8 mouse cellular contexts compared by ENCODE assay signal in the genomic region with DNA sequence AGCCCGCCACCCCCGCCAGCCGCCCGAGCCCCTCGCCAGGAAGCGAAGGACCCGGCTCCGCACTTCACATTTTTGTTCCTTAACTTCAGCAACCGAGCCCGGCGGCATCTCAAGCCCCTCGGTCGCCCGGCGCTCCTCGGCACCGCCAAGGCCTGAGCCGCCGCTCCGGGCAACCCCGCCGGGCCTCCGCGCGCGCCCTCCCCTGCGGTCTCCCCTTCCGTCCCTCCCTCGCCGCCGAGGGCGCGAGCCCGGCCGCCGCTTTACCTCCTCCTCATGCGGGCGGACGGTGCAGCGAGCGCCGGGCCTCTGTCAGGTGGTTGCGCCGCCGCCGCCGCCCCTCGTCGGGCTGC. TPM values are rescaled to one million over a fixed set of nuclear protein-coding genes. Genes with fewer than 3 reads are reported as not detected.
DNase-seq lines count a peak whose midpoint lies in the region; ATAC-seq and TF ChIP-seq lines count a peak whose summit lies in the region.

No protein-coding gene starts in this region.

- H3K27ac ChIP-seq in liver, adult 2 months (replicated peaks; ENCODE audit: insufficient read depth, low read depth, low read length), result peak overlapping the region; percentile 71
- H3K27ac ChIP-seq in bone marrow macrophage, adult 2 months (ENCODE audit: insufficient read depth, low read depth, low read length), result peak overlapping the region; percentile 71
- peak overlapping the region; percentile 90 for H3K27ac ChIP-seq in forebrain, postnatal 0 days (ENCODE audit: low read depth, low read length)
- H3K27ac ChIP-seq in kidney, postnatal 0 days, result peak overlapping the region; percentile 99

- peaks cover 6% of the 10 kb centered on the region; the same call in 1 of the 2 replicates for H3K36me3 ChIP-seq in liver, adult 2 months (ENCODE audit: control insufficient read depth, insufficient read depth, low read length)
- H3K36me3 ChIP-seq in forebrain, postnatal 0 days (ENCODE audit: insufficient read depth), result 0 out of 2 replicates have a peak, but pooled peaks cover 2% of the 10 kb centered on the region
- 0 out of 2 replicates have a peak, but pooled peaks cover 5% of the 10 kb centered on the region for H3K36me3 ChIP-seq in kidney, postnatal 0 days (ENCODE audit: insufficient read depth, low read length)
- peaks cover 6% of the 10 kb centered on the region for H3K36me3 ChIP-seq in myocyte (ENCODE audit: control insufficient read depth, insufficient read depth)

- peak overlapping the region; percentile 67 for H3K4me2 ChIP-seq in forebrain, postnatal 0 days (ENCODE audit: low read depth)
- H3K4me2 ChIP-seq in kidney, postnatal 0 days (ENCODE audit: low read length), result peak overlapping the region; percentile 64
- H3K4me2 ChIP-seq in myocyte (ENCODE audit: low read depth), result no peak overlapping the region

- no peaks in the 10 kb centered on the region for H3K27me3 ChIP-seq in liver, adult 2 months (ENCODE audit: control insufficient read depth, insufficient read depth, low read length)
- H3K27me3 ChIP-seq in forebrain, postnatal 0 days (ENCODE audit: insufficient read depth, low read length), result no peaks in the 10 kb centered on the region
- H3K27me3 ChIP-seq in kidney, postnatal 0 days (ENCODE audit: insufficient read depth, low read length), result no peaks in the 10 kb centered on the region
- no peaks in the 10 kb centered on the region for H3K27me3 ChIP-seq in myocyte (ENCODE audit: control insufficient read depth, insufficient read depth, insufficient read length)

- peak; percentile 49 for ATAC-seq in forebrain, postnatal 0 days
- ATAC-seq in kidney, postnatal 0 days (replicated peaks; ENCODE audit: low FRiP score, low read depth), result peak; percentile 67

- DNase-seq in liver, adult 2 months (ENCODE audit: extremely low read depth, low read depth, low spot score), result no peak
- no peak for DNase-seq in liver
- DNase-seq in forebrain, postnatal 0 days, result no peak
- DNase-seq in kidney, postnatal 0 days (ENCODE audit: low spot score), result no peak
- peak; percentile 71 for DNase-seq in thymus, postnatal 25 days
- no peak for DNase-seq in left cerebral cortex, adult 11 months (ENCODE audit: low spot score)

- TF ChIP-seq POLR2A in liver, adult 2 months (IDR thresholded peaks at IDR 0.05; ENCODE audit: extremely low read depth, insufficient read depth, low read length), result no peak
- TF ChIP-seq POLR2A in bone marrow macrophage, adult 2 months (IDR thresholded peaks at IDR 0.05; ENCODE audit: borderline replicate concordance, low read depth, low read length), result no peak
- no peak for TF ChIP-seq POLR2A in myocyte (IDR thresholded peaks at IDR 0.05; ENCODE audit: insufficient read length, low read depth)

- peak overlapping the region; percentile 100 for H3K9ac ChIP-seq in liver, adult 2 months (ENCODE audit: low read depth, low read length)
- peak overlapping the region; percentile 85 for H3K9ac ChIP-seq in forebrain, postnatal 0 days
- peak overlapping the region; percentile 97 for H3K9ac ChIP-seq in kidney, postnatal 0 days (ENCODE audit: low read depth, low read length)

- H3K4me3 ChIP-seq in liver, adult 2 months (ENCODE audit: insufficient read depth, low read depth, low read length), result peak overlapping the region; percentile 76
- peak overlapping the region; percentile 99 for H3K4me3 ChIP-seq in bone marrow macrophage, adult 2 months (ENCODE audit: insufficient read depth, low read length)
- H3K4me3 ChIP-seq in forebrain, postnatal 0 days (ENCODE audit: low read depth, low read length), result peak overlapping the region; percentile 94
- H3K4me3 ChIP-seq in kidney, postnatal 0 days (replicated peaks; ENCODE audit: low read depth, low read length), result peak overlapping the region; percentile 95
- H3K4me3 ChIP-seq in myocyte, result peak overlapping the region; percentile 62

- WGBS in liver, adult 2 months, result 0% methylated on average over 45 of the region's 49 CpGs
- WGBS in forebrain, postnatal 0 days, result 6% methylated on average over 29 of the region's 49 CpGs
- WGBS in kidney, postnatal 0 days, result 1% methylated on average over 41 of the region's 49 CpGs

- peaks cover 22% of the 10 kb centered on the region for H3K79me2 ChIP-seq in liver, adult 2 months (ENCODE audit: control insufficient read depth, insufficient read depth, low read length)
- peaks cover 41% of the 10 kb centered on the region for H3K79me2 ChIP-seq in myocyte (ENCODE audit: control insufficient read depth, insufficient read depth)

- peaks cover 13% of the 10 kb centered on the region for H3K4me1 ChIP-seq in liver, adult 2 months (ENCODE audit: control insufficient read depth, insufficient read depth, low read length)
- H3K4me1 ChIP-seq in bone marrow macrophage, adult 2 months (ENCODE audit: control insufficient read depth, insufficient read depth, low read length), result peaks cover 22% of the 10 kb centered on the region
- H3K4me1 ChIP-seq in forebrain, postnatal 0 days (ENCODE audit: insufficient read depth), result peaks cover 11% of the 10 kb centered on the region
- peaks cover 9% of the 10 kb centered on the region; the same call in 1 of the 2 replicates for H3K4me1 ChIP-seq in kidney, postnatal 0 days (replicated peaks; ENCODE audit: insufficient read depth, low read length)

- no peak for TF ChIP-seq CTCF in liver, adult 2 months (IDR thresholded peaks at IDR 0.05; ENCODE audit: low read depth, low read length)
- TF ChIP-seq CTCF in bone marrow macrophage, adult 2 months (IDR thresholded peaks at IDR 0.05; ENCODE audit: low read depth, low read length), result no peak
- no peak for TF ChIP-seq CTCF in forebrain, postnatal 0 days (IDR thresholded peaks at IDR 0.05; ENCODE audit: low read depth)
- TF ChIP-seq CTCF in kidney, postnatal 0 days (IDR thresholded peaks at IDR 0.05; ENCODE audit: low read depth), result no peak

- H3ac ChIP-seq in myocyte (ENCODE audit: control insufficient read depth, insufficient read length), result peak overlapping the region; percentile 100

- no peaks in the 10 kb centered on the region for H3K9me3 ChIP-seq in forebrain, postnatal 0 days (ENCODE audit: low read length)
- H3K9me3 ChIP-seq in kidney, postnatal 0 days (replicated peaks; ENCODE audit: low read length), result no peaks in the 10 kb centered on the region

TF ChIP-seq in myocyte, 11 proteins besides CTCF, POLR2A, EP300 and RAD21:
- TF ChIP-seq MYOG (IDR thresholded peaks at IDR 0.05; ENCODE audit: control insufficient read depth in 1 of 3, insufficient read depth in 1 of 3, insufficient read length in 2 of 3, low read depth in 2 of 3) (peak in 1 of 3 experiments; percentile 20), MAX (IDR thresholded peaks at IDR 0.05; ENCODE audit: low read depth) (no peak)
TF ChIP-seq in myocyte: peak in this region for 1.

RNA-seq across cellular contexts. Expression of a gene that starts 0.6 kb away (rescaled TPM):
- 64.4 and 69.5 TPM in 2 replicates for total RNA-seq in liver, adult 2 months (2014; rRNA removed)
- 6.7 and 8.2 TPM in 2 replicates for polyA plus RNA-seq in liver, adult 2 months (2012; rRNA removed)
- polyA plus RNA-seq in bone marrow macrophage, adult 2 months (2012; ENCODE audit: insufficient read depth, insufficient read length, missing spikeins), result 101 and 103 TPM in 2 replicates
- 84.2 and 87.5 TPM in 2 replicates for total RNA-seq in forebrain, postnatal 0 days (2014; rRNA removed)
- 15.5 and 23.0 TPM in 2 replicates for polyA plus RNA-seq in forebrain, postnatal 0 days (2015; fragmentation: Nextera tagmentation; extraction: Ambion mirVana)
- 35.2 and 37.8 TPM in 2 replicates for polyA plus RNA-seq in kidney, postnatal 0 days (2015; fragmentation: Nextera tagmentation; extraction: Ambion mirVana)
- 17.5 TPM for polyA plus RNA-seq in myocyte (2012; fragmentation: generic; extraction: Trizol)
